Mouse (Mus musculus) CD4-positive, CD25-positive, alpha-beta regulatory T cell, adult 2 months (primary cell): Measurements from ENCODE around the gene Mical2.

Experiments used
- DNase-seq: peaks from one replicate; pipeline ENCODE4 v3.0.0-alpha.2; 2012; ENCODE audit warnings: low read depth, low spot score

The Mical2 gene

DNA sequence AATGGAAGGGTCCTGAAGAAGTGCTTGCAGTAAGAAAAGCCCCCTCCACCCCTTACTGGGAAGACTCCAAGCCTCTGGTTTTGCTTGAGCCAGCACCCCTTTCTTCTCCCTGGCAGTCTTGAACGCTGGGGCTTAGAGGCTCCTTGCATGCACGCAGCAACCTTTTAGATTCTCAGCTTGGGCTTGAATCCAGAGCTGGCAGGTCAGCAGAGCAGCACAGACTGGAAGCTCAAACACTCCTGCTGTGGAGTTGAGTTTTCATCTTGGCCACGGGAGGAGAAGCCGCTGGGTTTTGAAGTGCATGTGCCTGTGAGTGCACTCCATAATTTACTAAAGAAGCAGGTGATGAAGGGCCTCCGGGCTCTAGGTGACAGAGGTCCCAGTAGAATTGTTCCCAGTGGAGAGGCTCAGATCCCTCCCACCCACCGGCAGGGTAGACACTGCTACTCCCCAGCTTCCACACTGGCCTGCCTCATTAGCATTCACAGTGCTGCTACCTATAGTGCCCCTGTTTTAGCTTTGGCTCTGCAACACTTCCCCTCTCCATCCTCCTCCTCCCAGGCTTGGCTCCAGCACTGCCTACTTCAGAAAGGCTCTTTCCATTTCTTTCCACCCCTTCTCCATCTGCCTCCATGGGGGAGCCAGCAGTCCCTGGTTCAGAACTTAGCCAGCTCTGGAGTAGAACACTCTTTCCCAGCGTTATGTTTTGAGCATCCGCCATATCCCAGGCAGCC lies 15.7 kb downstream of the Mical2 start:
- no peak for DNase-seq

DNA sequence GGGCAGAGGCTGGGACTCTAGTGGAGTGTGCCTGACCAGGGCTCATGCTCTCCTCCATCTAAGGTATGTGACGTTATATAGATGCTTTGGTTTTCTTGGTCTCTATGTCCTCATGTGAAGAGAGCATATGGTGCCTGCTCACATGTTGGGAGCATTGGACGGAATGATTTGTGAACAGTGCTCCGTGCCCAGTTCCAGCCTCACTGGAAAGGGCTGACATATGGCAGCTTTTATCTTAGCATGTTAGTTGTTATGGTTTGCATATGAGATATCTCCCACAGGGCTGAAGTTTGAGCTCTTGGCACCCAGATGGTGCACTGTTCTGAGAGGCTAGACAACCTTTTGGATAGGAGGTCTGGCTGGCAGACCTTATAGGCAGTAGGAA lies 16.3 kb downstream of the Mical2 start:
- no peak for DNase-seq

DNA sequence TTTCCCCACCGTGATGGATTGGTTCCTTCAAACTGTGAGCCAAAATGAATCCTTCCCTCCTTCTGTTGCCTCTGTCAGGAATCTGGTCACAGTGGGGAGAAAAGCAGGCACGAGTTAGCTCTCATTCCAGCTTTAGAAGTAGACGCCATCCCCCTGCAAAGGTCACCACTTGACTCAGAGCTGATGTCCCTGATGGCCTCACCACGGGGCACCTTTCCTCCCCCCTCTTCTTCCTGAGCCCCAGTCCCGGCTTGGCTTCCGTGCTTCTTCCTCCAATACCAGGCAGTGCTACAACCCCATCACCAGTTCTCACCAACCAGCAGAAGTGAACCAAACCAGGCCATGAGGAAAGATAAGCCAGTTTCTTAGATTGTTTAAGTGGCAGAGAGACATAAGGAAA lies 16.9 kb downstream of the Mical2 start:
- DNase-seq: no peak

DNA sequence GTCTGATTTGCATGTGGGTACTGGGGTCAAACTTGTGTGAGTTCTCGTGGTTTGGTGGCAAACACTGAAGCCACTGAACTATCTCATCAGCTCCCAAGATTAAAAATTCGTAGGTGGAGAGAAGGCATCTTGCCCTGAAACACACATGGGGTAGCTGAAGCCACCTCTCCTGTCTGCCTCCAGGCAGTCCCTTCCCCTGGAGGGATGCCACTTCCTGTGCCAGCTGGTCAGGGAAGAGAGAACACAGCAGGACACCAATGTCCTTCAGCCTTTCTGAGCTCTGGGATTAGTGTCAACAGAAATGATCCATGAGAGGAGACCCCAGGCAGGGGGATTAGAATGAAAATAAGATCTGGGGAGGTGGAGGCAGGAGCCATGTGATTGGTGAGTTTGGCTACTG lies 18.4 kb downstream of the Mical2 start:
- DNase-seq: no peak

DNA sequence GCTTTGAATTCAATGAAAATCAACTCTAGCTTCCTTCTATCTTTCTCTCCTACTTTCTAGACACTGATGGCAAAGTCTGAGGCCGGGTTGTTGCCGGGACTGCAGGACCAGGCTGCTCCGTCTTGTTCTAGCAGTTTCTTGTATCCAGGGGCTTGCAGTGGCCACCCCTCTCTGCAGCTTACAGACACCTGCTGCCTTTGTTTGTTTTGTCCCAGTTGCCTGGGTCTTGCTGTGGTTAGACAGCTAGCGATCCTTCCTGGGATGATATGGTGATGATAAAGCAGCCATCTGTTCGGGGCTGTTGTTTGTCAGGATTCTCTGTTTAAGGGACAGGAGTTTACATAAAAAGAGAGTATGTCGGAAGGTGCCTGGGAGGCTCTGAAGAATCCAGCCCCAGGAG lies 19.0 kb downstream of the Mical2 start:
- no peak for DNase-seq

DNA sequence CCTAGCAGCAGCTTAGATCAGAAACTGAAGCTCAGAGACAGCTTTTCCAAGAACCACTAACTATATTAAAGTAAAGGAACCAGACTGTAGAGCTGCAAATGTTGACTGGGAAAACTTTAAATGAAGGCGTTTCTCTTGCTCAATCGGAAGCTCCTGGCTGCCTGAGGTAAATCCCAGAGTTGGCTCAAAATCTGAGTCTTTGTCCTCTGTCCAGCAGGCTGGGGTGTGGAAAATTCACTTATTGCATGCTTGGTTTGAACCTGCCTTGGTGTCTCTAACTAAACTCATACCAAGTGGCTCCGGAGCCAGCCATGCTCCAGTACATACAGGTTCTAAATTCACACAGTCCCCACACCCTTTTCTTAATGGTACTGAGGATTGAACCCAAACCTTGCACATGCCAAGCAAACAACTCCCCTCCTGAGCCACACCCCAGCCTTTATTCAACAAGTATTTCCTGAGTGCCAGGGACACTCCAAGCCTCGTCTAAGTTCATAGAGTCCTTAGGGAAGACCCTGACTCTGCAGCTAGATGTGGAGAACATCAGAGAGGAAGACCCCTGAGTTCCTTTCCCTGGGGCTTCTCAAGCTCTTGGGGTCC lies 20.3 kb downstream of the Mical2 start:
- no peak for DNase-seq

DNA sequence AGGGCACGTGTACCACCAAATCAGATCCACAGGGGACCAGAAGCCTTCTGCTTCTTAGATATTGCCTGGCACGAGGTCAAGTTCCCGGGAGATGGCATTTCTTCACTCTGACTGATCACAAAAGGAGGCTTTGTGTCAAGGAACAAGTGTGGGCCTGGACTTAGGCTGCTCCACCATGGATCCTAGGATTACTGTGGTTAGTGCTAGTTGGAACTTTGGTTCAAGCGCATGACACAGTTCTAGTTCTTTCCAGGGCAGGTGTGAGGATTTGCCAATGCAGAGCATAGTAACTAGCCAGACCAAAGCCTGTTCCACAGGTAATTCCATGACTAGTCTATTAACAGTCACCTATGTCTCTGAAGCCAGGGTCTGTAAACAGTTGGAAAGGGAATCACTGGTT lies 20.8 kb downstream of the Mical2 start:
- no peak for DNase-seq

DNA sequence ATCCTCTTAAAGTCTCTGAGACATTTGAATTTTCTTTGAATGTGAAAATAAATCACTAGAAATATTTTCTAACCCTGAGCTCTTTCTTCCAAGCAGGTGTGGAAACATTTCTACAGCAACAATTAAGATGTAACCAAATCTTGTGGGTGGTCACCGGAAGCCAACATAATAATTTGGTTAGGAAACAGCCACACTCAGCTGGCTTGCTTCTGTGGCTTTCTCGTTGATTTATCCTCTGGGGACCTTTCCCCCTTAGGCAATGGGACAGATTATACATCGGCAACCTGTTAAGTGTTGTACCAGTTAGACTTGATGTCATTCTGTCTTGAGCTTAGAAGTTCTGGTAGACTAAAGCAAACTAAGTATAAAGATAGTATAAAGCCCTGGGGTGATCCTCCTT lies 22.2 kb downstream of the Mical2 start:
- DNase-seq: no peak

DNA sequence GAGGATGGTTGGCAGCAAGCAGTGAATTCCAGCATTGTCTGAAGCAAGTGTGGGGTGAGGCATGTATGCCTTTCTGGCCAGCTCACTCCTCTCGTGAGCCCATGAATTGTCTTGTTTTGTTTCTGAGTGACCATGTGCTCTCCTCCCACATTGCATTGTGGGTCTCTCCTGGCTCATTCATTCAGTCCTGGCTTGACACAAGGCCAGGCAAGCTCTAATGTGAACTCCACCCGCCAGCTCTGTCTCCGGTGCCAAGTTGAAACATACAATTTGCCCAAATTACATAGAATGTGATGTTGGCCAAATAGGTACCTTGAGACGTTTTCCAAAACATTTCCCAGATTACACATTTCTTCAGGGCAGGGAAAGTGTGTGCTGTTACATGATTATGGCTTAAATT lies 23.8 kb downstream of the Mical2 start:
- DNase-seq: no peak

DNA sequence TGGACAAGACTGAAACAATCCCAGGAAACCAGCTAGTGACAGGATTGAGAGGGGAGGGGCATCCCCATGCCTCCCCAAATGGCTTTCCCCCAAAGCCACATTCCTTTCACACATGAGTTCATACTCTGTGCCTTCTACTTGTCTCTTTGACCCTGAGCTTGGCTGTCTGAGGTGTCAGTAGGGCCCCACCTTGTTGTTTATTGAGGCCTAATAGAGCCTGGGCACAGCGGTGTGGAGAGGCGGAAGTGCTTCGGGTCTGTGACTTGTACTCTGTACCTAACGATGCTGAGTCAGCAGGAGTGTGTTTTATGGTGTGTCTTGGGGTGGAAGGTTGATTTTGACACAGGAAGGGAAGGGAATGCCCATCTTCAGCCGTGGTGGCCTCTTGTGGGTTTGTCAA lies 26.4 kb downstream of the Mical2 start:
- no peak for DNase-seq

DNA sequence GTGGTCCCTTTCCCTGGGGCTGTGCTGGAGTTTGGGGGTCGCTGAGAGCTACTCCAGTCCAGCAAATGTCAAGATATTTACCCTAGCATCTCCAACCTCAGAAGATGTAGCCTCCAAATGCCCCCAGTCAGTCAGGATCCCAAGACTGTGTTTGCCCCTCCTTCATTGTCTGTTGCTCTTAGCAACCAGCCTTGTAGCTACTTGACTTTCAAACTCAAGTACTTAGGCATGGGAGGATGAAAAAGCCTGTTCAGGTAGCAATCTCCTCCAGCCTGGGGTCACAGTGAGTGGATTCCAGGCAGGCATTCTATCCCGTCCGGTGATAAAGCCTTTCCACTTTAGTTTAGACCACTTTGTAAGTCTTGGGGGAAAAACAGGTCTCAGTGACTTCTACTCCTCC lies 28.6 kb downstream of the Mical2 start:
- no peak for DNase-seq

DNA sequence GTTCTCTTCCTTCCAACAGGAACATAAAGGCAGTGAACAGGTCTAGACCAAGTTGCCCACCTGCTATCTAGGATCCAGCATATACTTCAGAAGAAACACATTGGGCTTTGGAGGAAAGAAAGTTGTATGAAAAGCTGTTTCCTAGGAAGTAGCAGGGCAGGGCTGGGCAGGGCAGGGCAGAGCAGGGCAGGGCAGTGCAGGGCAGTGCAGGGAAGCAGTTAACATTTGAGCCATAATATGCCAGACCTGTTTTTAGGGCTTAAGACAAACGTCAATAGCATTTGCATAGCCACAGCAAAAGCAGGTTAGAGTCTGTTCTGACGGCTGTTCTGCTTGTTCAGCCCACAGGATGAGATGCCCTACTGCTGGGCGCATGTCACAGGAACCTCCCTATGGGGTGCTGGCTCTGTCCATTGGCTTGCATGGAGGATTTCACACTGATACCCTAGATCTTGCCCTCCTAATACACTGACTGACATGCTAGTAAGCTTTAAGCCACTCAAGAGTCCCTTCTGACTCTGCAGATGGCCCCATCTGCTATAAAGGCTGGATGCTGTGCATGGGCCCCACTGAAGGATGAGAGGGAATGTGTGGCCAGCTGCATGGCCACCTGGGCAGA lies 29.7 kb downstream of the Mical2 start:
- no peak for DNase-seq

DNA sequence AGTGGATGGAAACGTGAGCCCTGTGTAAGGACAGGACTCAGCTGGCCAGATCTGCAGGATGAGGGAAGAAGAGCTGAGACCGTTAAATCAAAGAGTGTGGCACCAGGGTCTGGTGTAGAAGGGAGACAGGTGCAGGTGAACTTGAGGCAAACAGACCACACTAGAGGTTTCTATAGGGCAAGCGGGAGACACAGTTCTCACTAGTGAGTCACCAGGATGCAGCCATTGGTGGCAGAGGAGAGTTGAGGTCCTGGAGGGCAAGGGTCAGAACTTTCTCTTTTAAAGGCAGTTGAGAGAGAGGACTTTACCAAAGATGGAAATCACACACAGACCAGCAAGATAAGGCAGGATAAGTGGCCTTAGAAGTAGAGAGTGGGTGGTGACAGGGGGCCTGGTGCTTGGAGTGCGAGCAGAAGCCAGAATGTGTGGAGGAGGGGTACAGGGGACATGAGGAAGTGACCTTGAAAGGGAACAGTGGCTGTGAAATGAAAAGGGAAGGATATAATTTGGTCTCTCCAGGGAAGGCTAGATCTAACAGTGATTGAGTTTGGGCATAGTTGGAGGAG lies 32.8 kb downstream of the Mical2 start:
- DNase-seq: no peak

DNA sequence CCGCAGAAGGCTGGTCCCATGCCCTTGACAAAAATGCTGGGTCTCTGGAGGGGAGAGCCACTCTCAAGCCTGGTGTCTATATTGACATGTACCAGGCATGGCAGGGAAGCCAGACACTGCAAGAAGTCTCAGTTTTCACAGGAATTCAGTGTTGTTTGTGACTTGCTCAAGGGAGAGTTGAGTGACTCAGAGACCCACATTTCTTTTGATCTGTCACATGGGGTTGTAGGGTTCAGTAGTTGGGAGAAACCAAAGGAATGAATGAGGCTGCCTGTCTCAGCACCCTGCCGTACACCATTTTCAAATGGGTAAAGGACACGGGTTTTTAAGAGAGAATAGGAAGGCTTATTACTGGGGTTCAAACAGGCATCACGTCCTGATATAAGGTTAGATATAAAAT lies 33.6 kb downstream of the Mical2 start:
- DNase-seq: no peak

DNA sequence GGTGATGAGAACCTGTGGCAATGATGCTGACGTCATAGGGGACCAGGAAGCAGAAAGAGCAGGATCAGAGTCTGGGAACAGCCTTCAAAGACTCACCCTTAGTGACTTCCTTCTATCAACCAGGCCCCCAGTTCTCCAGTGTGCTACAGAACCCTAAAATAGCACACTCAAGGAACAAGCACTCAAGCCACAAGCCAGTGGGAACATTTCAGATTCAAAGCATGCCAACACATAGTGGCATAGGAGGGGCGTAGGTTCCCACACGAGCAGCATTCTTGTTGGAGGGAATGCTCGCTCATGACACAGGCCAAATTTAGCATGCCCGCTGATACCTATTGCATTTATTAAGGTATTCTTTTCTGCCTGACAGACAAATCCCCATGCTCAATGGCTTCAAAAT lies 35.5 kb downstream of the Mical2 start:
- no peak for DNase-seq

DNA sequence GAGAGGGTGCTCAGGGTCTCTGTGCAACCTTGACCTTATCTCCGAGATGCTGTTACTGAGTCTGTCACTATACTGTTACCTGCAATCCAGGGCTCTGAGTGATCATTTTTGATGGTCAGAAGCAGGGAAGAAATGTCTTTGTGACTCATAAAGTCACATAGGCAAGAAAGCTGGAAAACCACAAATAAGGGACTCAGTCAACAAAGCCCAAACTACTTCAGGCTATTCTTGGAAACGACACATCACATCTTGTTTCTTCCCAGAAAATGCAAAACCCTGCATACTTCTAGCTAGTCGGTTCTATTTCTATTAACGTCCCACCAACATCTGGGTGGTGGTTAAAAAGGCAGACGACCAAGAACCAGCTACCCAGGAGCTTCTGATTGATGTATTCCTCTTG lies 41.6 kb downstream of the Mical2 start:
- no peak for DNase-seq

DNA sequence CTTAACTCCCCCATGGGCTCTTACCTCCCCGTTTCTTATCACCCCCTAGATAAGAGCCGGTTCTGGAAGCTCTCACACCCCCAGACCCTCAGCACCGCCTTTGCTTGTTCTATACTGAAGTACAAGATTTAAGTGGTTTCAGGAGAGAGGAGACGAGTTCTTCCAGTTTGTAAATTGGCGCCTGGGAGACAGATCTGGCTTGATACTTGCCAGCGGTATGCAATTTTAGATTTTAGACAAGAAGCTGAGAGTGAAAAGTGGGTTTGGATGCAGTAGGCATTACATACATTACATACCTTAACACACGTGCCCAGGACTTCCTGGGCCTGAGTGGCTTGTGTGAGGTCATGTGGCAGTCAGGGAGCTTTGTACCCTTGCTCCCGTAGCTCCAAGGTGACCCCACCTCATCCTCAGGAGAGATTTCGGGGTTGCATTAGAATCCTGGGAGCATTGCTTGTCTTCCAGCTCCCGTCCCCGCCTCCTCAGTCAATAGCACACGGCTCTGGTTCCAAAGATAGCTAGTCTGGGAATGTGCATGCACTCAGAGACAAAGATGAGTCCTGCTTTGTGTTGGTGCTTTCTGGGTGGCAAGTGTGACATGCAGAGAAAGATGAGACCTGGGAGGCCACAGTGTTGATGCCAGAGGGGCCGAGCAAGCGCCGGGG lies 43.2 kb downstream of the Mical2 start:
- no peak for DNase-seq

DNA sequence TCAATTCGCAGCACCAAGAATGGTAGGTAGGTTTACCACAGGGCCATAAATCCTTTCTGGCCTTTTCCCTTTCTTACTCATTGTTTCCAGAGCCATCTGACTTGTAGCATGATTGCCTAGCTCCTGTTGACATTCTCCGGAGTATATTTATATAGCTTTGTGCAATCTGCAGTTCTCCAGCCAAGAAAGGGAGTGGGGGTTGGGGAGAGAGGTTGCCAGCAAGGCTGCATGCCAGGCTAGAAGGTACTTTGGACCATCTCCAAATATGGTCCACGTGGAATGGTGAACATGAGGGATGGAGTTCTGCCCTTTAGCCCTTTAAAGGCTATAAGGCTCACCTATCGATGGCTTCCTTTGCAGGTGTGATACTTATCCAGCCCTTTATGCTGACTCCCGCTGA lies 45.2 kb downstream of the Mical2 start:
- DNase-seq: no peak

DNA sequence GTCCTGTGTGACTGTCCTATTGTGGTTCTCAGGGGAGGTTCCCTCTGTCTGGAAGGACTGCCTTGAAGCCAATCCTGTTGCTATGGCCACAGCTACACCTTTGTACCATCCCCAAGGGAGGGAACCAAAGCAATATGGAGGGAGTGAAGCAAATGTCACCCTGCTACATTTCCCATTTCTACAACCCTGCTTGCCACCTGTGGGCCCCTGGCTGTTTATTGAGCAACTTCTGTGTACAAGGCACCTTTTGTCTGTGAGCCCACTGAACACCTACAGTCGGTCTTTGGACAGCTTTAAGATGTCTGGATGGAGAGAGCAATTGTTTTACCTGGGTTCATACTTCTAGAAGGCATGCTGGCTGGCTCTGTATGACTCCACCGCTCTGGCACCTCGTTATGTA lies 46.0 kb downstream of the Mical2 start:
- no peak for DNase-seq

DNA sequence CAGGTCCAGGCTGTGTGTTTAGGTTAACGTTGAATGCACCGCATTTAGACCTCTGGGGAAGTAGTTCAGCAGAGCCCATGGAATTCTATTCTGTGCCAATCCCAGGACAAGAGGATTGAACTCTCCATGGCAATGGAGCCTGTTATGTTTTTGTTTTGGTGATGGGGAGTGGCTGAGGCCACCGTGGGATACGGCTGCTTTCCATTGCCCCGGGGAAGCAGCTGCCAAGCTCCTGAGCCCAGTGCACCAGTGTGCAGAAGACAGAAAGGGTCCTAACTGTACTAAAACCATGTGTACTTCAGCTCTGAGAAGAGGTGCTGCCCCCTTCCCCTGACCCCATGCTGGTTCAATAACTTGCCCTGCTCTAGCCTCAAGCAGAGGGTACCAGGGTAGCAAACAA lies 47.0 kb downstream of the Mical2 start:
- DNase-seq: no peak

DNA sequence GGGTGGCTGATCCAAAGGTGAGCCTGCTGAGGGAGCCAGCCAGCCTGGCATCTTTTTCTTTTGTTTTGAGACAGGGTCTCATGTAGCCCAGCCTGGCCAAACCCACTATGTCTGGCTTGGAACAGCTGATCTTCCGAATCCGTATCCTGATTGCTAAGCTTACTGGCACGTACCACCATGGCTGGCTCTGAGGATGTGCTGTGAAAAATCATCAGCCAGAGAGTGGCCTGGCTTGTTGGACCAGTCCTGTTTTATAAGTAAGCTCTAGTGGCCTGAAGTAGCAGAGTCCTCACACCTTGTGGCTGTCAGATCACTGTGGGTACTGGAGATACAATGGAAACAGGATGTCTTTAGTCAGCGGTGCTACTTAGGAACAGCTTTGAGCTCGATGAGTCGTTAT lies 47.8 kb downstream of the Mical2 start:
- DNase-seq: no peak

DNA sequence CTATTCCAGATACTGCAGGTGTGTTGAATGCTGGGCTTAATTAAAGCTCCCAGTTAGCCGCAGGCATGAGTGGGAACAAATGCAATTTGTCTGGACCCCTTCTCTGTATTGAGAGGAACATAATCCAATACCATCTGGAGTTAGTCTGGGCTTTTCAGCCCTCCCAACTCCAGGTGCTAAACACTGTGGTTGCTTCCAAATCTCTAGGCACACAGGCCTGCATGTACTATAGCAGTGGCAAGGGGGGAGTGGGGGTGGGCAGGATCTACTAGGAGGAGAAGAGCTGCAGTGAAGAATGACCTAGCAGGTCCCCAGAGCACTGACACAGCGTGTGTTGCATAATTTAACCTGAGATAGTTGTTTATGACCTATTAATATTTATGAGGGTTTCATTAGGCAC lies 49.0 kb downstream of the Mical2 start:
- DNase-seq: no peak

DNA sequence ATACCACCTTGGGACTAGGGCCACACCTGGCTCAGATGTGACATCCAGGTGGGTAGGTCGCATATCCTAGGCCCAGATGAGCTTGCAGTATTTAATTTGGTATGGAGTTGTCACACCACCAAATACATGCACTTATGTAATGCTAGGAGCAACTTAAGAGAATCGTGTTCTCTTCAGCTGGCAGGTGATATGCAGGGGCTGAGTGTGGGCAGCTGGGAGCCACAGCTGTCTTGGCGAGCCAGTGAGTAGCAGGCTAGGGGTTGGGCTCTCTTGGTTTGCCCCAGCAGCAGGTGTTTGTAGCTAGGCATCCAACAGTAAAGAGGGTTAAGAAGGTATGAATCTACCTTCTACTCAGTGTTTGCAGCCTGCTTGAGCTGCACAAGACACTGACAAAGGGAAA lies 49.4 kb downstream of the Mical2 start:
- DNase-seq: no peak
